Mouse (Mus musculus) layer of hippocampus, adult 9-11 months (tissue): ENCODE results near the gene Ppox.

Experiments used
- DNase-seq: peaks from one replicate; pipeline ENCODE4 v3.0.0; 2022

The Ppox gene

GRCm38 (mm10) chr1:171239992-171240744 lies 40.8 kb downstream of the Ppox start:
- DNase-seq, result no peak

GRCm38 (mm10) chr1:171238463-171238862 lies 42.5 kb downstream of the Ppox start:
- DNase-seq, result no peak

- DNase-seq, result no peak
Measured at GRCm38 (mm10) chr1:171237438-171237837, 43.5 kb downstream of the Ppox start.

- DNase-seq, result no peak
Measured at GRCm38 (mm10) chr1:171235791-171236190, 45.2 kb downstream of the Ppox start.

- no peak for DNase-seq
Measured at GRCm38 (mm10) chr1:171234538-171234937, 46.4 kb downstream of the Ppox start.

GRCm38 (mm10) chr1:171234126-171234525 lies 46.9 kb downstream of the Ppox start, which contains the start of gene Fcer1g:
TSS of gene Fcer1g (minus strand) at chr1:171234365.
- DNase-seq, result peak; percentile 73

- no peak for DNase-seq
Measured at GRCm38 (mm10) chr1:171232800-171233730, 47.9 kb downstream of the Ppox start.

GRCm38 (mm10) chr1:171232348-171232747 lies 48.6 kb downstream of the Ppox start:
- no peak for DNase-seq

GRCm38 (mm10) chr1:171231844-171232243 lies 49.1 kb downstream of the Ppox start:
- DNase-seq, result no peak

GRCm38 (mm10) chr1:171230215-171230614 lies 50.8 kb downstream of the Ppox start:
- no peak for DNase-seq

GRCm38 (mm10) chr1:171229750-171230149 lies 51.2 kb downstream of the Ppox start:
- DNase-seq, result no peak

- no peak for DNase-seq
Measured at GRCm38 (mm10) chr1:171227879-171228278, 53.1 kb downstream of the Ppox start.

- no peak for DNase-seq
Measured at GRCm38 (mm10) chr1:171226780-171227179, 54.2 kb downstream of the Ppox start.
